Mouse (Mus musculus) frontal cortex, adult (tissue): ENCODE data around the gene Mcf2l.

Experiments used
- ATAC-seq: cut with Nextera tagmentation; 2 replicates; pipeline ENCODE4 v1.9.2; 2017; ENCODE audit warnings: mild to moderate bottlenecking, moderate library complexity, mixed read lengths; ENCODE audit not compliant: low TSS enrichment

The Mcf2l gene

GRCm38 (mm10) chr8:12994468-12994867, 120.9 kb downstream of the Mcf2l start:
- no peak for ATAC-seq

GRCm38 (mm10) chr8:12995481-12995880, 121.9 kb downstream of the Mcf2l start:
- ATAC-seq, result no peak

- ATAC-seq, result no peak
Measured at GRCm38 (mm10) chr8:12996831-12997275, 123.2 kb downstream of the Mcf2l start.

GRCm38 (mm10) chr8:12998331-12998730, 124.7 kb downstream of the Mcf2l start:
- no peak for ATAC-seq

GRCm38 (mm10) chr8:12999793-13000192, 126.2 kb downstream of the Mcf2l start:
- ATAC-seq, result 0 out of 2 replicates have a peak, but pooled peaks have one; percentile 25

- ATAC-seq, result no peak
Measured at GRCm38 (mm10) chr8:13007458-13007857, 133.9 kb downstream of the Mcf2l start.

- ATAC-seq, result no peak
Measured at GRCm38 (mm10) chr8:13010313-13010712, 136.7 kb downstream of the Mcf2l start.

- no peak for ATAC-seq
Measured at GRCm38 (mm10) chr8:13019560-13019959, 146.0 kb downstream of the Mcf2l start.

- peak; percentile 85 for ATAC-seq
Measured at GRCm38 (mm10) chr8:13021830-13022229, 148.2 kb downstream of the Mcf2l start.

GRCm38 (mm10) chr8:13025487-13026224, 152.1 kb downstream of the Mcf2l start, which contains the start of gene F7:
Gene F7, plus strand, starts transcription at chr8:13026034.
- no peak for ATAC-seq

- ATAC-seq, result no peak
Measured at GRCm38 (mm10) chr8:13027615-13028014, 154.0 kb downstream of the Mcf2l start.

- peak; percentile 87 for ATAC-seq
Measured at GRCm38 (mm10) chr8:13028482-13028881, 154.9 kb downstream of the Mcf2l start.

- peak; percentile 89 for ATAC-seq
Measured at GRCm38 (mm10) chr8:13036346-13036812, 162.8 kb downstream of the Mcf2l start.

GRCm38 (mm10) chr8:13037015-13037414, 163.4 kb downstream of the Mcf2l start, which contains the start of gene F10:
Gene F10, plus strand, starts transcription at chr8:13037308.
- no peak for ATAC-seq

- no peak for ATAC-seq
Measured at GRCm38 (mm10) chr8:13037569-13037968, 164.0 kb downstream of the Mcf2l start.

- ATAC-seq, result no peak
Measured at GRCm38 (mm10) chr8:13039054-13039453, 165.4 kb downstream of the Mcf2l start.

GRCm38 (mm10) chr8:13041459-13041858, 167.9 kb downstream of the Mcf2l start:
- ATAC-seq, result no peak

- no peak for ATAC-seq
Measured at GRCm38 (mm10) chr8:13047652-13048051, 174.0 kb downstream of the Mcf2l start.

- no peak for ATAC-seq
Measured at GRCm38 (mm10) chr8:13050550-13050949, 176.9 kb downstream of the Mcf2l start.

GRCm38 (mm10) chr8:13057351-13057750, 183.7 kb downstream of the Mcf2l start:
- no peak for ATAC-seq

- no peak for ATAC-seq
Measured at GRCm38 (mm10) chr8:13060441-13061150, 187.0 kb downstream of the Mcf2l start, which contains the start of gene Proz. Gene Proz, plus strand, starts transcription at chr8:13060914.

GRCm38 (mm10) chr8:13063112-13063511, 189.5 kb downstream of the Mcf2l start:
- ATAC-seq, result no peak
